In the genomic region with DNA sequence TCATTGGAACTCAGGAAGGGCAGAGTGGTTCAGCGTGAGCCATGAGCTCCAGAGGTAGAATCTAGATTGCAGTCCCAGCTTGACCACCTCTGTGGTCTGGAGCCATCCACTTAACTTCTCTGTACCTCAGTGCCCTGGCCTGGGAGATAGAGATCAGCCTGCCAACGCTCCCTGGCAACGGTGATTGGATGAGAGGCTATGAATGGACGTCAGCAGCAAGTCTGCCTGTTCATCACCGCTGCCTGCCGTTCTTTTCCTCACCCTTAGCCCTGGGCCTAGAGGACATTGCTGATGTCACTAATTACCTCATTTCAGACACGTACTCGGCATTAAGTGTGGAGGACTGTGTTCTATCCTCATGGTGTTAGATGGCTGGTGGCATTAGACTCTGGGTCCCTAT, we compare ENCODE assay signal across 16 mouse cellular contexts.
"Had no signal": no experiment of that assay in that cellular context is flagged by ENCODE, and none has a peak within 500 bp of the region (broad histone marks: within the 10 kb centered on the region; RNA-seq: fewer than 3 reads in every experiment).

No protein-coding gene starts in this region.

- H3K36me3 ChIP-seq: limb, embryonic 12.5 days; limb, embryonic 15.5 days had no signal

- H3K27ac ChIP-seq: limb, embryonic 12.5 days; limb, embryonic 15.5 days; liver, embryonic 14.5 days; macrophage had no signal

- H3K4me3 ChIP-seq: limb, embryonic 12.5 days; limb, embryonic 15.5 days had no signal

- H3K9ac ChIP-seq: limb, embryonic 12.5 days; limb, embryonic 15.5 days; liver, embryonic 14.5 days; liver, postnatal 0 days; lung, embryonic 14.5 days had no signal

- H3K4me2 ChIP-seq: limb, embryonic 12.5 days; limb, embryonic 15.5 days; liver, embryonic 11.5 days; lung, embryonic 14.5 days; midbrain, embryonic 11.5 days had no signal

- DNase-seq: kidney, postnatal 14 days; kidney, postnatal 4 days; left cerebral cortex, postnatal 4 days; liver, postnatal 0 days; lung, embryonic 14.5 days; midbrain, embryonic 14.5 days; thymus, adult 2 months; thymus, postnatal 14 days; thymus, postnatal 4 days had no signal

- H3K9me3 ChIP-seq: limb, embryonic 12.5 days; limb, embryonic 15.5 days had no signal

- ATAC-seq: liver, postnatal 0 days; lung, postnatal 0 days had no signal
